Mouse (Mus musculus): Measurements from ENCODE around the gene Coq8a.

Gene Coq8a

DNA sequence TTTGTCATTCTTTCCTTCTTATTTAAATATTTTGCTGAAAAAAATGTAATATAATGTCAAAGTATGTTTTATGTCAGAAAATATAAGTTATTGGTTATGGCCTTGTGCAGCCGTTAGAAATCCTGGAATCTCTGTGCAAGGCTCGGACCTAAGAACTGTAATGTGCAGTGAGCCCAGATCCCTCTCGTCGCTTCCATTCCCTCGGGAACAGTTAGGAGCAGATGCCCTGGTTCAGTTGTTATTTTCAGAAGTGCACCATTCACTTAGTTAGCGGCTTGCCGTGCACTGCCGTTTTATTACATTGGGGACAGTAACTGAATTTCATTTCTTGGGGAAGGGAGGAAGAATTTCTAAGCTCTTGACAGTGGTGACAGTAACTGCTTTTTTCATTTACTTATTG is 81.2 kb downstream of the Coq8a start:
- DNase-seq (ENCODE audit: extremely low read depth, low read depth): no peak

DNA sequence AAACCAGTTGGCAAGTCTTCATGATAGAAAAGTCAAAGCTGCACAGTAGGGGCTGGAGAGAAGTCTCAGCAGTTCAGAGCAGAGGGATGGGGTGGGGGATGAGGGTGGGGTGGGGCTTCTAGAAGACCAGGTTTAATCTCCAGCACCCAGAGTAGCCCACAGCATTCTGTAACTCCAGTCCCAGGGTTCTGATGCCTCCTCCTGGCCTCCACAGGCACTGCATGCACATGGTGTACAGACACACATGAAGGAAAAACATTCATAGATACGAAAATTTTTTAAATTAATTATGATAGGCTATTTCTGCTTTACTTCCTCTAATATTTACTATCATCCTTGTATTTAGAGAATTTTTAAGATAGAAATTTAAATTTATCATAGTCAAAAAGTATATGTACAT is 82.9 kb downstream of the Coq8a start:
- no peak for DNase-seq (ENCODE audit: extremely low read depth, low read depth)
